Mouse (Mus musculus): ENCODE results near the gene Alg14. TPM values are rescaled to one million over a fixed set of nuclear protein-coding genes. Genes with fewer than 3 reads are reported as not detected.
A peak's percentile ranks its signal among the peaks of the same experiment; 100 is the strongest.

Gene Alg14
- total and polyA plus RNA-seq, 3 experiments, result 6.0 to 10.2 (median 6.3) TPM

DNA sequence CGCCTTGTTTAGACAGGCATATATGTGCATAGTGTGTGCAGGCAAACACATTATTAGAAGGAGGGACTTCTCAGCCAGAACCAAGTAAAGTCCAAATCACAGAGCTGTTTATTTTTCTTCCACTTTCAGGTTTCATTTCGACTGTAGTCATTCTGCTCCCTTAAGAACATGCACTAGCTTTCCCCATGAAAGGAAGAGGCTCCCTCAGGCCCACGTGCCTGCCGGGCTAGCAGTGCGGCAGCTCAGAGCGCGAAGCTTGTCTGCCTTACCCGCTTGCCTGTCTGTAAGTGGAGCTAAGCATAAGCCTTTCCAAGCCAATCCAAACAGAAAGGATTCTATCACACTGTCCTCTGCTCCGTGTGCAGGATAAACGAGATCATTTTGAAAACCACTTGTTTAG is 38.1 kb downstream of the Alg14 start:
- H3K9ac ChIP-seq (ENCODE audit: insufficient read depth, low read depth), result no peak overlapping the region
- no peaks in the 10 kb centered on the region for H3K9me3 ChIP-seq (replicated peaks; ENCODE audit: low read length)
- in situ Hi-C loops (cut with MboI; ENCODE audit: low pct_ligation_motif_present, low pct_unique_long_range_greater_than_20kb, low sequenced_read_pairs) (no loop called here), dilution Hi-C loops (cut with MboI; ENCODE audit: extremely low pct_ligation_motif_present, extremely low pct_unique_long_range_greater_than_20kb, low sequenced_read_pairs) (no loop called here)
- H3K36me3 ChIP-seq (replicated peaks in 1 of 2; ENCODE audit: control insufficient read depth in 1 of 2, insufficient read depth in 1 of 2, low read length in 1 of 2), result peaks cover 0 to 31% of the 10 kb centered on the region in 2 experiments
- H3K4me1 ChIP-seq (ENCODE audit: control insufficient read depth in 1 of 2, insufficient read depth in 2 of 2), result peaks cover 4 to 16% of the 10 kb centered on the region in 2 experiments; a peak in 3 of 4 replicates
- peak; percentile 35 for DNase-seq (ENCODE audit: extremely low read depth)
- TF ChIP-seq TBP (conservative IDR thresholded peaks at IDR 0.05; ENCODE audit: low read depth, low read length), result 0 out of 2 replicates have a peak, but pooled peaks have one; percentile 36
- TF ChIP-seq MXI1 (IDR thresholded peaks at IDR 0.05; ENCODE audit: low read depth, low read length), result peak; percentile 63; the same call in 1 of the 2 replicates
- TF ChIP-seq IRF4 (IDR thresholded peaks at IDR 0.05; ENCODE audit: low read depth, low read length), result peak; percentile 45; the same call in 1 of the 2 replicates
- TF ChIP-seq USF1 (IDR thresholded peaks at IDR 0.05; ENCODE audit: low read depth, low read length), result peak; percentile 5; the same call in 1 of the 2 replicates
- 0 out of 2 replicates have a peak, but pooled peaks have one; percentile 19 for TF ChIP-seq RCOR1 (conservative IDR thresholded peaks at IDR 0.05; ENCODE audit: low read depth, low read length)
- 0 out of 2 replicates have a peak, but pooled peaks have one; percentile 3 for TF ChIP-seq MAFK (IDR thresholded peaks at IDR 0.05; ENCODE audit: insufficient replicate concordance, low read length)
- TF ChIP-seq MYC (IDR thresholded peaks at IDR 0.05; ENCODE audit: low read depth, low read length), result peak; percentile 87
- TF ChIP-seq ZC3H11A (IDR thresholded peaks at IDR 0.05; ENCODE audit: low read depth, low read length), result no peak
- peak; percentile 94 for TF ChIP-seq MAX (IDR thresholded peaks at IDR 0.05; ENCODE audit: low read length)
- no peak for TF ChIP-seq PAX5 (IDR thresholded peaks at IDR 0.05; ENCODE audit: low read length)
- peak; percentile 39 for TF ChIP-seq ETS1 (conservative IDR thresholded peaks at IDR 0.05; ENCODE audit: low read depth, low read length)
- peak; percentile 53; the same call in 1 of the 2 replicates for TF ChIP-seq EP300 (IDR thresholded peaks at IDR 0.05; ENCODE audit: low read length)
- no peak; the same call in 1 of the 2 replicates for TF ChIP-seq USF2 (conservative IDR thresholded peaks at IDR 0.05; ENCODE audit: low read depth, low read length)
- TF ChIP-seq BHLHE40 (IDR thresholded peaks at IDR 0.05; ENCODE audit: low read depth, low read length), result peak; percentile 85
- no peaks in the 10 kb centered on the region for H3K79me2 ChIP-seq (replicated peaks; ENCODE audit: control insufficient read depth, extremely low read depth, insufficient read depth, poor library complexity, severe bottlenecking)
- H3K4me3 ChIP-seq (replicated peaks in 1 of 3; ENCODE audit: low read depth in 2 of 3, low read length in 2 of 3, poor library complexity in 1 of 3), result no peak overlapping the region
- no peak overlapping the region for H3K27ac ChIP-seq (ENCODE audit: insufficient read depth, low read depth)
- peak overlapping the region; percentile 33 for H3K4me2 ChIP-seq (ENCODE audit: insufficient read depth, low read depth, poor library complexity, severe bottlenecking)
- H3K27me3 ChIP-seq (replicated peaks), result no peaks in the 10 kb centered on the region

GRCm38 (mm10) chr3:121330244-121330646 is 38.7 kb downstream of the Alg14 start:
- in situ Hi-C loops (cut with MboI; ENCODE audit: low pct_ligation_motif_present, low pct_unique_long_range_greater_than_20kb, low sequenced_read_pairs), result no loop called here
- Histone ChIP-seq H3K79me2 (replicated peaks; ENCODE audit: control insufficient read depth, extremely low read depth, insufficient read depth, poor library complexity, severe bottlenecking) (no peaks in the 10 kb centered on the region), H3K27me3 (replicated peaks) (no peaks in the 10 kb centered on the region), H3K4me1 (ENCODE audit: control insufficient read depth in 1 of 2, insufficient read depth in 2 of 2) (peaks cover 4 to 16% of the 10 kb centered on the region in 2 experiments; a peak in 3 of 4 replicates), H3K4me3 (replicated peaks in 1 of 3; ENCODE audit: low read depth in 2 of 3, low read length in 2 of 3, poor library complexity in 1 of 3) (no peak overlapping the region), H3K9ac (ENCODE audit: insufficient read depth, low read depth) (no peak overlapping the region), H3K27ac (ENCODE audit: insufficient read depth, low read depth) (no peak overlapping the region), H3K4me2 (ENCODE audit: insufficient read depth, low read depth, poor library complexity, severe bottlenecking) (peak overlapping the region; percentile 33), H3K9me3 (replicated peaks; ENCODE audit: low read length) (no peaks in the 10 kb centered on the region), H3K36me3 (replicated peaks in 1 of 2; ENCODE audit: control insufficient read depth in 1 of 2, insufficient read depth in 1 of 2, low read length in 1 of 2) (peaks cover 0 to 30% of the 10 kb centered on the region in 2 experiments)
- peak; percentile 48 for DNase-seq (ENCODE audit: extremely low read depth)
- dilution Hi-C loops (cut with MboI; ENCODE audit: extremely low pct_ligation_motif_present, extremely low pct_unique_long_range_greater_than_20kb, low sequenced_read_pairs), result no loop called here
- no peak for TF ChIP-seq ETS1 (conservative IDR thresholded peaks at IDR 0.05; ENCODE audit: low read depth, low read length)
- no peak for TF ChIP-seq MAZ (IDR thresholded peaks at IDR 0.05; ENCODE audit: low read depth, low read length)
- no peak for TF ChIP-seq MAFK (IDR thresholded peaks at IDR 0.05; ENCODE audit: insufficient replicate concordance, low read length)
- TF ChIP-seq MEF2A (IDR thresholded peaks at IDR 0.05; ENCODE audit: borderline replicate concordance, low read depth, low read length), result no peak
- TF ChIP-seq CTCF (conservative IDR thresholded peaks at IDR 0.05 in 1 of 2, IDR thresholded peaks at IDR 0.05 in 1 of 2; ENCODE audit: low read depth in 2 of 2, low read length in 2 of 2), result no peak
- TF ChIP-seq NRF1 (IDR thresholded peaks at IDR 0.05; ENCODE audit: low read depth, low read length), result no peak
